Mouse (Mus musculus) myocyte (in vitro differentiated cells): Measurements from ENCODE around the gene Rragc. TPM values are rescaled to one million over a fixed set of nuclear protein-coding genes. Genes with fewer than 3 reads are reported as not detected.

Experiments used
- H3K27me3 ChIP-seq: one replicate; pipeline ENCODE4 v1.6.1; 2011; ENCODE audit not compliant: control insufficient read depth, insufficient read depth, insufficient read length
- H3K36me3 ChIP-seq: one replicate; pipeline ENCODE4 v1.6.1; 2011; ENCODE audit not compliant: control insufficient read depth, insufficient read depth
- H3K4me2 ChIP-seq: one replicate; pipeline ENCODE4 v1.6.1; 2011; ENCODE audit warnings: low read depth, control low read depth
- H3K4me3 ChIP-seq: one replicate; pipeline ENCODE4 v1.5.1; 2011; ENCODE audit warnings: mild to moderate bottlenecking, control low read depth, moderate library complexity
- H3K79me2 ChIP-seq: one replicate; pipeline ENCODE4 v1.6.1; 2011; ENCODE audit not compliant: control insufficient read depth, insufficient read depth
- H3ac ChIP-seq: one replicate; pipeline ENCODE4 v1.6.1; 2011; ENCODE audit not compliant: control insufficient read depth, insufficient read length
- CEBPB ChIP-seq: IDR thresholded peaks from 2 replicates; pipeline ENCODE4 v1.6.1; 2011; ENCODE audit warnings: mild to moderate bottlenecking, moderate library complexity; ENCODE audit not compliant: poor library complexity, insufficient read depth, severe bottlenecking
- E2F4 ChIP-seq: IDR thresholded peaks from one replicate; pipeline ENCODE4 v1.6.1; 2011; ENCODE audit warnings: mild to moderate bottlenecking, control low read depth, moderate library complexity; ENCODE audit not compliant: insufficient read depth
- MAX ChIP-seq: IDR thresholded peaks from one replicate; pipeline ENCODE4 v1.6.1; 2011; ENCODE audit warnings: low read depth, mild to moderate bottlenecking, control low read depth
- MYOD1 ChIP-seq, 3 experiments: IDR thresholded peaks; one replicate each; pipeline ENCODE4 v1.6.1; 2011; ENCODE audit warnings: control low read depth in 2 of 3, low read depth in 2 of 3, mild to moderate bottlenecking in 2 of 3, moderate library complexity in 1 of 3; ENCODE audit not compliant: insufficient read length in 2 of 3, control insufficient read depth in 1 of 3
- MYOG ChIP-seq, 3 experiments: IDR thresholded peaks; one replicate each; pipeline ENCODE4 v1.6.1; 2011; ENCODE audit warnings: control low read depth in 2 of 3, low read depth in 2 of 3, mild to moderate bottlenecking in 2 of 3; ENCODE audit not compliant: insufficient read length in 2 of 3, control insufficient read depth in 1 of 3, insufficient read depth in 1 of 3
- POLR2A ChIP-seq: IDR thresholded peaks from one replicate; pipeline ENCODE4 v1.6.1; 2011; ENCODE audit warnings: low read depth, mild to moderate bottlenecking, control low read depth, moderate library complexity; ENCODE audit not compliant: insufficient read length
- POLR2AphosphoS2 ChIP-seq: IDR thresholded peaks from one replicate; pipeline ENCODE4 v1.6.1; 2011; ENCODE audit warnings: low read depth, control low read depth; ENCODE audit not compliant: insufficient read length
- REST ChIP-seq: IDR thresholded peaks from one replicate; pipeline ENCODE4 v1.6.1; 2011; ENCODE audit warnings: mild to moderate bottlenecking, control low read depth, moderate library complexity; ENCODE audit not compliant: insufficient read depth, insufficient read length
- SRF ChIP-seq: IDR thresholded peaks from one replicate; pipeline ENCODE4 v1.6.1; 2011; ENCODE audit warnings: low read depth; ENCODE audit not compliant: control insufficient read depth, insufficient read length
- TCF12 ChIP-seq: IDR thresholded peaks from one replicate; pipeline ENCODE4 v1.6.1; 2011; ENCODE audit warnings: mild to moderate bottlenecking, control low read depth; ENCODE audit not compliant: poor library complexity, insufficient read depth, severe bottlenecking
- TCF3 ChIP-seq: IDR thresholded peaks from one replicate; pipeline ENCODE4 v1.6.1; 2011; ENCODE audit warnings: low read depth, control low read depth; ENCODE audit not compliant: insufficient read length
- USF1 ChIP-seq: IDR thresholded peaks from one replicate; pipeline ENCODE4 v1.6.1; 2011; ENCODE audit warnings: low read depth, mild to moderate bottlenecking, control low read depth, moderate library complexity
- polyA plus RNA-seq: library from polyadenylated mRNA; unstranded; fragments of >200 nt; fragmentation: generic; extraction: Trizol; gene quantifications from one replicate; pipeline ENCODE4 v1.2.1, GENCODE M21; 2012; ENCODE audit warnings: missing spikeins

Rragc gene
- polyA plus RNA-seq, 1 experiment, result 46.1 TPM

GRCm38 (mm10) chr4:123957891-123958290 is 40.6 kb downstream of the Rragc start:
- H3K36me3 ChIP-seq, result no peaks in the 10 kb centered on the region
- no peak overlapping the region for H3K4me3 ChIP-seq
- no peak overlapping the region for H3K4me2 ChIP-seq
- H3K27me3 ChIP-seq, result peaks cover 29% of the 10 kb centered on the region
- TF ChIP-seq TCF12 (no peak), E2F4 (no peak), MAX (no peak), USF1 (no peak), MYOG (IDR thresholded peaks at IDR 0.05; ENCODE audit: control insufficient read depth in 1 of 3, insufficient read depth in 1 of 3, insufficient read length in 2 of 3, low read depth in 2 of 3) (no peak), POLR2AphosphoS2 (no peak), MYOD1 (IDR thresholded peaks at IDR 0.05; ENCODE audit: control insufficient read depth in 1 of 3, insufficient read length in 2 of 3, low read depth in 2 of 3) (no peak), SRF (no peak), POLR2A (no peak), REST (no peak), CEBPB (no peak)
- no peaks in the 10 kb centered on the region for H3K79me2 ChIP-seq
- no peak overlapping the region for H3ac ChIP-seq

GRCm38 (mm10) chr4:123960955-123961354 is 43.7 kb downstream of the Rragc start:
- TF ChIP-seq MYOD1 (IDR thresholded peaks at IDR 0.05; ENCODE audit: control insufficient read depth in 1 of 3, insufficient read length in 2 of 3, low read depth in 2 of 3) (no peak), MAX (no peak), USF1 (no peak), REST (no peak), CEBPB (no peak), TCF12 (no peak), POLR2AphosphoS2 (no peak), E2F4 (no peak), TCF3 (no peak), POLR2A (no peak), MYOG (IDR thresholded peaks at IDR 0.05; ENCODE audit: control insufficient read depth in 1 of 3, insufficient read depth in 1 of 3, insufficient read length in 2 of 3, low read depth in 2 of 3) (no peak), SRF (no peak)

GRCm38 (mm10) chr4:123962721-123963120 is 45.5 kb downstream of the Rragc start:
- no peak overlapping the region for H3K4me3 ChIP-seq
- peaks cover 39% of the 10 kb centered on the region for H3K27me3 ChIP-seq
- H3ac ChIP-seq, result no peak overlapping the region
- H3K36me3 ChIP-seq, result no peaks in the 10 kb centered on the region
- no peak overlapping the region for H3K4me2 ChIP-seq
- TF ChIP-seq E2F4, result no peak
- TF ChIP-seq MYOG (IDR thresholded peaks at IDR 0.05; ENCODE audit: control insufficient read depth in 1 of 3, insufficient read depth in 1 of 3, insufficient read length in 2 of 3, low read depth in 2 of 3), result no peak
- no peak for TF ChIP-seq USF1
- TF ChIP-seq POLR2A, result no peak
- no peak for TF ChIP-seq SRF
- TF ChIP-seq MYOD1 (IDR thresholded peaks at IDR 0.05; ENCODE audit: control insufficient read depth in 1 of 3, insufficient read length in 2 of 3, low read depth in 2 of 3), result no peak
- TF ChIP-seq POLR2AphosphoS2, result no peak
- no peak for TF ChIP-seq CEBPB
- no peak for TF ChIP-seq REST
- TF ChIP-seq TCF12, result no peak
- TF ChIP-seq MAX, result no peak
- TF ChIP-seq TCF3, result no peak
- no peaks in the 10 kb centered on the region for H3K79me2 ChIP-seq

More at GRCm38 (mm10) chr4:123960955-123961354, 43.7 kb downstream of the Rragc start:
- peaks cover 34% of the 10 kb centered on the region for H3K27me3 ChIP-seq
- no peak overlapping the region for H3K4me2 ChIP-seq
- H3K4me3 ChIP-seq, result no peak overlapping the region
- H3K36me3 ChIP-seq, result no peaks in the 10 kb centered on the region
- no peak overlapping the region for H3ac ChIP-seq
- no peaks in the 10 kb centered on the region for H3K79me2 ChIP-seq

- no peak overlapping the region for H3K4me2 ChIP-seq
- TF ChIP-seq USF1 (no peak), MYOD1 (IDR thresholded peaks at IDR 0.05; ENCODE audit: control insufficient read depth in 1 of 3, insufficient read length in 2 of 3, low read depth in 2 of 3) (no peak), REST (no peak), E2F4 (no peak), POLR2A (no peak), TCF3 (no peak), MYOG (IDR thresholded peaks at IDR 0.05; ENCODE audit: control insufficient read depth in 1 of 3, insufficient read depth in 1 of 3, insufficient read length in 2 of 3, low read depth in 2 of 3) (no peak), MAX (no peak), SRF (no peak), POLR2AphosphoS2 (no peak), CEBPB (no peak), TCF12 (no peak)
- peaks cover 25% of the 10 kb centered on the region for H3K27me3 ChIP-seq
- no peaks in the 10 kb centered on the region for H3K36me3 ChIP-seq
- H3K79me2 ChIP-seq, result no peaks in the 10 kb centered on the region
- H3ac ChIP-seq, result no peak overlapping the region
- no peak overlapping the region for H3K4me3 ChIP-seq
Measured at GRCm38 (mm10) chr4:123968663-123969321, 51.5 kb downstream of the Rragc start.
